Mouse (Mus musculus): ENCODE results near the gene Olfr70.

DNA sequence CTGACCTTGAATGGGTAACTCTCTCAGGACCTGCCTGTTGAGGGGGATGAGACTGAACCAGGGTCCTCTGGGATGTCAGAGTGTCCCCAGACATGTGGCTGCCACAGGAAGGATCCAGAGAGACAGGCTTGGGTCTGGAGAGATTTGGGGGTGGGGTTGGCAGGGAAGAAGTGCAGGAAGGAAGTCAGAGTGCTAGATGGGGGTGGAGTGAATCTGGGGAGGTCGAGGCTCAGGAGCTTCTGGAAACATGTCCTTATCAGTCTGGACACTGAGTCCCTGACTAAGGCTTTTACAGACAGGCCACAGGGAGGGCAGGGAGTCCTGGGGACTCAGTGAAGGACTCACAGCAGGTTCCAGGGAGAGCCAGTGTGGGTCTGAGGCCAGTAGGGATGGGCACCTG, 31.6 kb upstream of the Olfr70 start:
- TF ChIP-seq POLR2A (IDR thresholded peaks at IDR 0.05; ENCODE audit: borderline replicate concordance, insufficient read depth, low read length): no peak
- TF ChIP-seq CTCF (IDR thresholded peaks at IDR 0.05; ENCODE audit: borderline replicate concordance, insufficient read depth, low read depth, low read length): no peak

Measured in cerebellum, adult 2 months (tissue).